Mouse (Mus musculus) neural tube, embryonic 10.5 days (tissue): ENCODE results near the gene Gm21915.

Experiments
- DNase-seq: peaks from one replicate; pipeline ENCODE4 v3.0.0-alpha.2; 2017; ENCODE audit warnings: low spot score; ENCODE audit errors: extremely low spot score

Gene Gm21915

GRCm38 (mm10) chr9:40717182-40717874, 46.9 kb downstream of the Gm21915 start:
- no peak for DNase-seq

- DNase-seq, result no peak
These were observed 47.4 kb downstream of the Gm21915 start for GRCm38 (mm10) chr9:40717875-40718185.
